Mouse (Mus musculus) olfactory bulb, adult 2 months (tissue): Measurements from ENCODE around the gene Mrps24. TPM values are rescaled to one million over a fixed set of nuclear protein-coding genes. Genes with fewer than 3 reads are reported as not detected.

ENCODE experiments used
- H3K27ac ChIP-seq: fragments of 200-500 bp; 2 replicates; pipeline ENCODE4 v1.5.1; 2012; ENCODE audit warnings: low read depth, low read length; ENCODE audit not compliant: insufficient read depth
- H3K4me1 ChIP-seq: fragments of 200-500 bp; 2 replicates; pipeline ENCODE4 v1.6.1; 2012; ENCODE audit warnings: low read length; ENCODE audit not compliant: control insufficient read depth, insufficient read depth
- H3K4me3 ChIP-seq: fragments of 200-500 bp; 2 replicates; pipeline ENCODE4 v1.5.1; 2012; ENCODE audit warnings: mild to moderate bottlenecking, low read depth, low read length, moderate library complexity; ENCODE audit not compliant: insufficient read depth
- CTCF ChIP-seq: fragments of 200-500 bp; IDR thresholded peaks from 2 replicates; pipeline ENCODE4 v1.5.1; 2012; ENCODE audit warnings: low read depth, mild to moderate bottlenecking, low read length, moderate library complexity; ENCODE audit not compliant: insufficient read depth
- POLR2A ChIP-seq: fragments of 200-500 bp; IDR thresholded peaks from 2 replicates; pipeline ENCODE4 v1.6.1; 2012; ENCODE audit warnings: mild to moderate bottlenecking, low read depth, low read length, moderate library complexity; ENCODE audit not compliant: insufficient read depth
- WGBS: fragments of 180-500 bp; shearing (Covaris S2); methylation state at CpG from one replicate; pipeline ENCODE4 v1.1.7; 2018; 5-methylcytosine and 5-hydroxymethylcytosine counted together
- polyA plus RNA-seq: library from polyadenylated mRNA; stranded (reverse); fragments of >200 nt; gene quantifications from 2 replicates; pipeline ENCODE4 v1.2.4, GENCODE M21; 2012; ENCODE audit warnings: low replicate concordance; ENCODE audit not compliant: missing spikeins, insufficient read depth, insufficient read length

Gene Mrps24
- polyA plus RNA-seq, 1 experiment, result not detected

- 77% methylated on average over 5 of the region's 5 CpGs for WGBS
- Histone ChIP-seq H3K4me1 (peaks cover 17% of the 10 kb centered on the region), H3K4me3 (no peak overlapping the region), H3K27ac (no peak overlapping the region)
- TF ChIP-seq POLR2A (no peak), CTCF (no peak)
Measured at GRCm38 (mm10) chr11:5738888-5739632, 23.6 kb upstream of the Mrps24 start.

- no peak overlapping the region for H3K27ac ChIP-seq
- WGBS, result 77% methylated on average over 5 of the region's 5 CpGs
- TF ChIP-seq CTCF, result no peak
- H3K4me1 ChIP-seq, result peaks cover 29% of the 10 kb centered on the region
- H3K4me3 ChIP-seq, result no peak overlapping the region
Measured at GRCm38 (mm10) chr11:5737137-5737536, 21.7 kb upstream of the Mrps24 start.

GRCm38 (mm10) chr11:5734323-5734722, 18.8 kb upstream of the Mrps24 start:
- WGBS, result 93% methylated on average over 4 of the region's 4 CpGs
- no peak for TF ChIP-seq CTCF
- TF ChIP-seq POLR2A, result no peak

GRCm38 (mm10) chr11:5732401-5732800, 16.9 kb upstream of the Mrps24 start:
- Histone ChIP-seq H3K27ac (no peak overlapping the region), H3K4me3 (no peak overlapping the region), H3K4me1 (peaks cover 24% of the 10 kb centered on the region)
- WGBS, result 41% methylated on average over 5 of the region's 5 CpGs
- TF ChIP-seq POLR2A (no peak), CTCF (no peak)

More at GRCm38 (mm10) chr11:5734323-5734722, 18.8 kb upstream of the Mrps24 start:
- Histone ChIP-seq H3K4me3 (no peak overlapping the region), H3K4me1 (peaks cover 29% of the 10 kb centered on the region), H3K27ac (no peak overlapping the region)

GRCm38 (mm10) chr11:5729582-5729981, 14.1 kb upstream of the Mrps24 start:
- no peak overlapping the region for H3K27ac ChIP-seq
- no peak overlapping the region for H3K4me3 ChIP-seq
- TF ChIP-seq CTCF, result no peak
- no peak for TF ChIP-seq POLR2A

GRCm38 (mm10) chr11:5718611-5719354, 3.3 kb upstream of the Mrps24 start:
- H3K4me1 ChIP-seq, result no peaks in the 10 kb centered on the region
- TF ChIP-seq CTCF, result no peak
- no peak for TF ChIP-seq POLR2A
- H3K4me3 ChIP-seq, result no peak overlapping the region
- H3K27ac ChIP-seq, result no peak overlapping the region
- 92% methylated on average over 12 of the region's 12 CpGs for WGBS

More at GRCm38 (mm10) chr11:5729582-5729981, 14.1 kb upstream of the Mrps24 start:
- peaks cover 21% of the 10 kb centered on the region for H3K4me1 ChIP-seq
- 85% methylated on average over 9 of the region's 9 CpGs for WGBS

- TF ChIP-seq CTCF (no peak), POLR2A (no peak)
Measured at GRCm38 (mm10) chr11:5716938-5717705, 1.6 kb upstream of the Mrps24 start.

GRCm38 (mm10) chr11:5716246-5716645, 766 bp upstream of the Mrps24 start:
- Histone ChIP-seq H3K27ac (no peak overlapping the region), H3K4me1 (no peaks in the 10 kb centered on the region), H3K4me3 (no peak overlapping the region)
- 92% methylated on average over 11 of the region's 11 CpGs for WGBS
- no peak for TF ChIP-seq CTCF
- no peak for TF ChIP-seq POLR2A

More at GRCm38 (mm10) chr11:5716938-5717705, 1.6 kb upstream of the Mrps24 start:
- H3K4me1 ChIP-seq, result no peaks in the 10 kb centered on the region
- WGBS, result 93% methylated on average over 34 of the region's 34 CpGs
- no peak overlapping the region for H3K27ac ChIP-seq
- H3K4me3 ChIP-seq, result no peak overlapping the region
